Mouse (Mus musculus) CH12.LX (cell line): ENCODE data around the gene Sac3d1.

ENCODE experiments used
- BHLHE40 ChIP-seq: IDR thresholded peaks from 2 replicates; pipeline ENCODE4 v1.6.1; 2011; ENCODE audit warnings: mild to moderate bottlenecking, low read depth, low read length, improper control_type of control experiment
- CHD2 ChIP-seq: IDR thresholded peaks from 2 replicates; pipeline ENCODE4 v1.6.1; 2011; ENCODE audit warnings: low read length, improper control_type of control experiment
- CTCF ChIP-seq, 2 experiments: IDR thresholded peaks in 1 of 2; conservative IDR thresholded peaks in 1 of 2; 2 replicates each; pipeline ENCODE4 v1.5.1; 2011 to 2012; ENCODE audit warnings: low read depth in 2 of 2, low read length in 2 of 2, improper control_type of control experiment in 1 of 2, inconsistent platforms in 1 of 2, mild to moderate bottlenecking in 1 of 2, moderate library complexity in 1 of 2
- EP300 ChIP-seq: IDR thresholded peaks from 2 replicates; pipeline ENCODE4 v1.6.1; 2011; ENCODE audit warnings: low read length, improper control_type of control experiment
- ETS1 ChIP-seq: conservative IDR thresholded peaks from 2 replicates; pipeline ENCODE4 v1.6.1; 2012; ENCODE audit warnings: low read depth, mild to moderate bottlenecking, inconsistent platforms, low read length, improper control_type of control experiment, moderate library complexity
- HCFC1 ChIP-seq: IDR thresholded peaks from 2 replicates; pipeline ENCODE4 v1.6.1; 2012; ENCODE audit warnings: low read depth, mild to moderate bottlenecking, inconsistent platforms, low read length, improper control_type of control experiment
- MAX ChIP-seq: IDR thresholded peaks from 2 replicates; pipeline ENCODE4 v1.6.1; 2011; ENCODE audit warnings: low read length, improper control_type of control experiment
- POLR2A ChIP-seq: IDR thresholded peaks from 2 replicates; pipeline ENCODE4 v1.6.1; 2011; ENCODE audit warnings: low read depth, mild to moderate bottlenecking, improper control_type of control experiment, low read length
- RCOR1 ChIP-seq: conservative IDR thresholded peaks from 2 replicates; pipeline ENCODE4 v1.6.1; 2012; ENCODE audit warnings: low read depth, mild to moderate bottlenecking, inconsistent platforms, low read length, improper control_type of control experiment
- SIN3A ChIP-seq: IDR thresholded peaks from 2 replicates; pipeline ENCODE4 v1.6.1; 2012; ENCODE audit warnings: low read length, improper control_type of control experiment, inconsistent platforms
- TCF12 ChIP-seq: IDR thresholded peaks from 2 replicates; pipeline ENCODE4 v1.6.1; 2014; ENCODE audit warnings: low read depth, mild to moderate bottlenecking, inconsistent platforms, low read length, improper control_type of control experiment

GRCm38 (mm10) chr19:6118677-6119185, 281 bp upstream of the Sac3d1 start:
- TF ChIP-seq HCFC1 (no peak), CTCF (conservative IDR thresholded peaks at IDR 0.05 in 1 of 2, IDR thresholded peaks at IDR 0.05 in 1 of 2; ENCODE audit: low read depth in 2 of 2, low read length in 2 of 2) (no peak), CHD2 (0 out of 2 replicates have a peak, but pooled peaks have one; percentile 14), POLR2A (no peak; the same call in 1 of the 2 replicates), ETS1 (no peak), SIN3A (0 out of 2 replicates have a peak, but pooled peaks have one; percentile 2), EP300 (0 out of 2 replicates have a peak, but pooled peaks have one; percentile 23), TCF12 (no peak), RCOR1 (no peak), MAX (no peak), BHLHE40 (no peak)
